Mouse (Mus musculus) forebrain, embryonic 16.5 days (tissue): ENCODE data around the gene Ttbk2. TPM values are rescaled to one million over a fixed set of nuclear protein-coding genes. Genes with fewer than 3 reads are reported as not detected.

Experiments
- ATAC-seq: fragments of 200-750 bp; cut with Nextera tagmentation; 2 replicates; pipeline ENCODE4 v1.8.0; 2017; ENCODE audit warnings: mild to moderate bottlenecking, moderate library complexity
- H3K27ac ChIP-seq: fragments of 300-500 bp; sonication (generic); 2 replicates; pipeline ENCODE4 v1.5.1; 2014; ENCODE audit warnings: low read length, control low read depth
- H3K27me3 ChIP-seq: fragments of 300-500 bp; sonication (generic); replicated peaks from 2 replicates; pipeline ENCODE4 v1.6.1; 2014; ENCODE audit warnings: low read length; ENCODE audit not compliant: control insufficient read depth, insufficient read depth
- H3K36me3 ChIP-seq: fragments of 300-500 bp; sonication (generic); 2 replicates; pipeline ENCODE4 v1.6.1; 2014; ENCODE audit not compliant: control insufficient read depth, insufficient read depth
- H3K4me1 ChIP-seq: fragments of 300-500 bp; sonication (generic); replicated peaks from 2 replicates; pipeline ENCODE4 v1.6.1; 2014; ENCODE audit warnings: low read length; ENCODE audit not compliant: control insufficient read depth, insufficient read depth
- H3K4me2 ChIP-seq: fragments of 300-500 bp; sonication (generic); 2 replicates; pipeline ENCODE4 v1.6.1; 2014; ENCODE audit warnings: mild to moderate bottlenecking, low read length, control low read depth
- H3K4me3 ChIP-seq: fragments of 300-500 bp; sonication (generic); replicated peaks from 2 replicates; pipeline ENCODE4 v1.5.1; 2014; ENCODE audit warnings: mild to moderate bottlenecking, low read length, control low read depth
- H3K9ac ChIP-seq: fragments of 300-500 bp; sonication (generic); replicated peaks from 2 replicates; pipeline ENCODE4 v1.6.1; 2014; ENCODE audit warnings: low read depth, low read length, control low read depth
- H3K9me3 ChIP-seq: fragments of 300-500 bp; sonication (generic); 2 replicates; pipeline ENCODE4 v1.6.1; 2016; ENCODE audit warnings: low read length; ENCODE audit not compliant: control insufficient read depth
- WGBS: fragments of 180-500 bp; shearing (Covaris S2); extraction: QIAGEN DNeasy Blood & Tissue Kit; methylation state at CpG from one replicate; pipeline ENCODE4 v1.1.7; 2014; 5-methylcytosine and 5-hydroxymethylcytosine counted together
- polyA plus RNA-seq: library from polyadenylated mRNA; unstranded; fragments of >200 nt; fragmentation: Nextera tagmentation; extraction: Ambion mirVana; gene quantifications from 2 replicates; pipeline ENCODE4 v1.2.1, GENCODE M21; 2015

Gene Ttbk2
- polyA plus RNA-seq, 1 experiment from 2014 or later: 12.5 TPM

GRCm38 (mm10) chr2:120724176-120724575 is 126.2 kb downstream of the Ttbk2 start:
- H3K9ac ChIP-seq: no peak overlapping the region
- ATAC-seq: no peak
- no peaks in the 10 kb centered on the region for H3K9me3 ChIP-seq
- H3K27ac ChIP-seq: no peak overlapping the region
- no peak overlapping the region for H3K4me3 ChIP-seq
- WGBS: 83% methylated on average over 6 of the region's 6 CpGs
- H3K36me3 ChIP-seq: peaks cover 37% of the 10 kb centered on the region
- H3K4me2 ChIP-seq: no peak overlapping the region
- H3K27me3 ChIP-seq: no peaks in the 10 kb centered on the region
- peaks cover 9% of the 10 kb centered on the region for H3K4me1 ChIP-seq

- ATAC-seq: no peak
- H3K4me1 ChIP-seq: peaks cover 3% of the 10 kb centered on the region
- no peak overlapping the region for H3K4me3 ChIP-seq
- 72% methylated on average over 4 of the region's 4 CpGs for WGBS
- H3K4me2 ChIP-seq: no peak overlapping the region
- no peak overlapping the region for H3K27ac ChIP-seq
- H3K27me3 ChIP-seq: no peaks in the 10 kb centered on the region
- no peaks in the 10 kb centered on the region for H3K9me3 ChIP-seq
- H3K9ac ChIP-seq: no peak overlapping the region
- peaks cover 41% of the 10 kb centered on the region for H3K36me3 ChIP-seq
Observed at GRCm38 (mm10) chr2:120723621-120724020, 126.8 kb downstream of the Ttbk2 start.

DNA sequence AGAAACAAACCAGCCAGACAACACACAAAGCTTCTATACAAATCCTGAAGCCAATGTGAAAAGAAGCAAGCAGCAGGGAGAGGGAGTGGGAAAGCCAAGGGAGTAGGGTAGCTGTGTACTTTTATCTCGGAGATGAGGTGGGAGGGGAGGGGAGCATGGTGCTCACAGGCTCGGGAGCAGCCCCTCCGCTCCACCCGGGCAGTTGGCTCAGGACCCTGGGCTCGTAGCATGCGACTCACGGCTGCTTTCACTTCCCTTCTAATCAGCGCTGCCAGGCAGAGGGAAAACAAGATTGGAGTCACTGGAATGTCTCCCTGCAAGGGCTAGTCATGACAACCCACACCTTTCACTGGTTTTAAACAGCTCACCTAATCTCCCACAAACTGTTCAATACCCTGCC is 127.9 kb downstream of the Ttbk2 start:
- H3K9ac ChIP-seq: no peak overlapping the region
- no peaks in the 10 kb centered on the region for H3K9me3 ChIP-seq
- no peak overlapping the region for H3K4me2 ChIP-seq
- H3K4me3 ChIP-seq: no peak overlapping the region
- H3K36me3 ChIP-seq: peaks cover 47% of the 10 kb centered on the region
- H3K4me1 ChIP-seq: no peaks in the 10 kb centered on the region
- no peak overlapping the region for H3K27ac ChIP-seq
- no peak for ATAC-seq
- no peaks in the 10 kb centered on the region for H3K27me3 ChIP-seq
- 57% methylated on average over 8 of the region's 8 CpGs for WGBS

DNA sequence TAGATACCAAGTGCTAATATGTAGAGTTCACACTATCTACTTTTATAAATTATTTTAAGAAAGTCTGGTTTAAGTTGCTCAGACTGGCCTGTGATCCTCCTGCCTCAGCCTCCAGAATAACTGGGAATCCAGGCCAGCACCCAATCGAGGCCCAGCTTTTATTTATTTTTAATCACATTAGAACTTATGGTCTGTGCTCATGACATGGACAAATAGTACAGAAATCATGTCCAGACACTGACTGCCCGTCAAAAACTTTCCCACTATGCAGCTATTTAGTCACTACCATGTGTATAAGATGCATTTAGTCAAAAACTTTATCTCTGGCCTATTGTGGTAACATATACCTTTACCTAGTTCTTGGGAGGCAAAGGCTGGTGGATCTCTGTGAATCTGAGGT is 128.5 kb downstream of the Ttbk2 start:
- H3K27ac ChIP-seq: no peak overlapping the region
- no peak overlapping the region for H3K4me2 ChIP-seq
- H3K9me3 ChIP-seq: no peaks in the 10 kb centered on the region
- H3K27me3 ChIP-seq: no peaks in the 10 kb centered on the region
- peaks cover 50% of the 10 kb centered on the region for H3K36me3 ChIP-seq
- H3K4me1 ChIP-seq: no peaks in the 10 kb centered on the region
- ATAC-seq: no peak
- H3K4me3 ChIP-seq: no peak overlapping the region
- WGBS: 99% methylated on average over 2 of the region's 2 CpGs
- no peak overlapping the region for H3K9ac ChIP-seq

DNA sequence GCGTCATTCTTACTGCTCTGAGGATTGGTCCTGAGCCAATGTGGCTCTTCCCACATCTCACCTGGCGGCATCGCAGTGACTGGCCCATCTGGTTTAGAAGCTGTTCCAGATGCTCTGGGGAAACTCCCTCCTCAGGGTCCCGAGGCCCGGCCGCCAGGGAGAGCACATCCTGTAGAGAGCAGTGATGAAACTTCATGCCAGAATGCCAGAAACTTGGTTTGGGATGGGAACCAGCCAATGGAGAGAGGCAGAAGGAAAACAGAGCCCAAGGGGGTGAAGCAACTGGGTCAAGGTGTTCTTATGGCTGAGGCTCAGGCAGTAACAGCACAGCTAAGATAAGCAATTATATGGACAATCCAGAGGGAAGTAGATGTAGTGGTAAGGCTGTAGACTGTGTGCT is 129.6 kb downstream of the Ttbk2 start:
- WGBS: 91% methylated on average over 6 of the region's 6 CpGs
- ATAC-seq: no peak
- Histone ChIP-seq H3K9me3 (no peaks in the 10 kb centered on the region), H3K27ac (no peak overlapping the region), H3K9ac (no peak overlapping the region), H3K4me2 (no peak overlapping the region), H3K4me1 (no peaks in the 10 kb centered on the region), H3K4me3 (no peak overlapping the region), H3K36me3 (peaks cover 49% of the 10 kb centered on the region), H3K27me3 (no peaks in the 10 kb centered on the region)

DNA sequence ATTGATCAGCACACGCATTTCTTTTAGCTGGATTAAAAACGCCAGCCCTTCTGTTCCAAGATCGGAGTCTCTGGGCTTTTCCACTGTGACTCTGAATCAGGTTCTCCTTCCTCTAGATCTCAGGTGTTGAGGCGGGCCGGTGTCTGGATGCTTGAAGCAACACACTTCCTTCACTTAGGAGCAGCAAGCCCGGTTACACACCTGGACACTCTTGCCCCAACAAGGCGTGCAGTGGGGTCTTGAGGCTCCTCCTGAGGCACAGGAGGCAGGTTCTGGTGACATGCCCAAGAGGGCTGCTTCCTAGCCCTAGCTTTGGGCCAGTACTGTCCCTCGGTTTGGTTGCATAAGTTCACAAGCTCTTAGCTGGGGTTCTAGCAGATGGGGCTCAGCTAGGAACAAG is 131.9 kb downstream of the Ttbk2 start:
- Histone ChIP-seq H3K4me1 (no peaks in the 10 kb centered on the region), H3K27me3 (no peaks in the 10 kb centered on the region), H3K4me2 (no peak overlapping the region), H3K4me3 (no peak overlapping the region), H3K27ac (no peak overlapping the region), H3K9ac (no peak overlapping the region), H3K9me3 (no peaks in the 10 kb centered on the region), H3K36me3 (peaks cover 41% of the 10 kb centered on the region)
- 97% methylated on average over 8 of the region's 8 CpGs for WGBS
- ATAC-seq: no peak

GRCm38 (mm10) chr2:120713441-120713840 is 137.0 kb downstream of the Ttbk2 start:
- no peak for ATAC-seq
- no peak overlapping the region for H3K4me2 ChIP-seq
- whole genome bisulfite sequencing: 94% methylated on average over 3 of the region's 3 CpGs
- H3K27ac ChIP-seq: no peak overlapping the region
- H3K36me3 ChIP-seq: peaks cover 11% of the 10 kb centered on the region
- no peaks in the 10 kb centered on the region for H3K4me1 ChIP-seq
- no peak overlapping the region for H3K4me3 ChIP-seq
- H3K9me3 ChIP-seq: no peaks in the 10 kb centered on the region
- no peak overlapping the region for H3K9ac ChIP-seq
- no peaks in the 10 kb centered on the region for H3K27me3 ChIP-seq

- Histone ChIP-seq H3K36me3 (peaks cover 3% of the 10 kb centered on the region), H3K4me1 (no peaks in the 10 kb centered on the region), H3K9me3 (no peaks in the 10 kb centered on the region), H3K27me3 (no peaks in the 10 kb centered on the region), H3K9ac (no peak overlapping the region), H3K27ac (no peak overlapping the region), H3K4me2 (no peak overlapping the region), H3K4me3 (no peak overlapping the region)
- 92% methylated on average over 3 of the region's 3 CpGs for whole genome bisulfite sequencing
- ATAC-seq: no peak
Observed at GRCm38 (mm10) chr2:120710948-120711347, 139.5 kb downstream of the Ttbk2 start.

DNA sequence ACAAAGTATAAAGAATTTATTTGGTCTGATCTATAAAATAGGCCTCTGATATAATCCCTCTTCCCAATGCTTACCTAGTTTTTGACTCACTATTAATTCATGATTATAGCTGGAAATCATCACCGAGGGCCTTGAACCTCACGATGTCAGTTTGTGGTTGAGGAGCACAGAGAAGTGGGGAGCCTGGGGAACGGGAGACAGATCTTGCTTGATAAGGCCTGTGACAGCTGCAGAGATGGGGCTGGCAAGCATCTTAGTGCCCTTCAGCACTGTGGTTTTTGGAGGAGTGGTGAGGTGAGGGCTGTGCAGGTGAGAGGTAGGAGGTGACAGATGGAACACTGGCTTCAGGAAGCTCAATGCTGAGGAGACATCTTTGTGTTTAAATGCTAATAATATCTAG is 140.2 kb downstream of the Ttbk2 start:
- no peak overlapping the region for H3K27ac ChIP-seq
- H3K9ac ChIP-seq: no peak overlapping the region
- 90% methylated on average over 3 of the region's 3 CpGs for WGBS
- H3K4me1 ChIP-seq: no peaks in the 10 kb centered on the region
- no peak overlapping the region for H3K4me3 ChIP-seq
- H3K4me2 ChIP-seq: no peak overlapping the region
- peaks cover 3% of the 10 kb centered on the region; the same call in 1 of the 2 replicates for H3K36me3 ChIP-seq
- ATAC-seq: no peak
- H3K9me3 ChIP-seq: no peaks in the 10 kb centered on the region
- no peaks in the 10 kb centered on the region for H3K27me3 ChIP-seq

GRCm38 (mm10) chr2:120707041-120707440 is 143.4 kb downstream of the Ttbk2 start:
- Histone ChIP-seq H3K9ac (no peak overlapping the region), H3K27ac (no peak overlapping the region), H3K27me3 (no peaks in the 10 kb centered on the region), H3K36me3 (no peaks in the 10 kb centered on the region), H3K9me3 (no peaks in the 10 kb centered on the region), H3K4me2 (no peak overlapping the region), H3K4me1 (no peaks in the 10 kb centered on the region), H3K4me3 (no peak overlapping the region)
- no peak for ATAC-seq
